Mouse (Mus musculus): ENCODE data around the gene Slitrk6.

- TF ChIP-seq CTCF (IDR thresholded peaks at IDR 0.05) = no peak
- no peak for TF ChIP-seq POLR2A (IDR thresholded peaks at IDR 0.05; ENCODE audit: insufficient read depth, low read depth, low read length)
- TF ChIP-seq EP300 (IDR thresholded peaks at IDR 0.05; ENCODE audit: insufficient read depth, low read depth, low read length) = no peak
These were observed 15.6 kb downstream of the Slitrk6 start for GRCm38 (mm10) chr14:110739368-110739767.
